Mouse (Mus musculus): ENCODE data around the gene Atcay.

The Atcay gene

GRCm38 (mm10) chr10:81200141-81200540, 30.5 kb downstream of the Atcay start:
- DNase-seq (ENCODE audit: low read depth), result no peak

GRCm38 (mm10) chr10:81198990-81199389, 31.6 kb downstream of the Atcay start:
- no peak for DNase-seq (ENCODE audit: low read depth)

- DNase-seq (ENCODE audit: low read depth), result peak; percentile 92
Observed at GRCm38 (mm10) chr10:81198230-81198629, 32.4 kb downstream of the Atcay start.

- DNase-seq (ENCODE audit: low read depth), result no peak
Observed at GRCm38 (mm10) chr10:81197305-81197704, 33.3 kb downstream of the Atcay start.

GRCm38 (mm10) chr10:81196470-81197065, 34.1 kb downstream of the Atcay start:
- DNase-seq (ENCODE audit: low read depth), result no peak

GRCm38 (mm10) chr10:81195300-81195699, 35.3 kb downstream of the Atcay start:
- DNase-seq (ENCODE audit: low read depth), result peak; percentile 44

DNA sequence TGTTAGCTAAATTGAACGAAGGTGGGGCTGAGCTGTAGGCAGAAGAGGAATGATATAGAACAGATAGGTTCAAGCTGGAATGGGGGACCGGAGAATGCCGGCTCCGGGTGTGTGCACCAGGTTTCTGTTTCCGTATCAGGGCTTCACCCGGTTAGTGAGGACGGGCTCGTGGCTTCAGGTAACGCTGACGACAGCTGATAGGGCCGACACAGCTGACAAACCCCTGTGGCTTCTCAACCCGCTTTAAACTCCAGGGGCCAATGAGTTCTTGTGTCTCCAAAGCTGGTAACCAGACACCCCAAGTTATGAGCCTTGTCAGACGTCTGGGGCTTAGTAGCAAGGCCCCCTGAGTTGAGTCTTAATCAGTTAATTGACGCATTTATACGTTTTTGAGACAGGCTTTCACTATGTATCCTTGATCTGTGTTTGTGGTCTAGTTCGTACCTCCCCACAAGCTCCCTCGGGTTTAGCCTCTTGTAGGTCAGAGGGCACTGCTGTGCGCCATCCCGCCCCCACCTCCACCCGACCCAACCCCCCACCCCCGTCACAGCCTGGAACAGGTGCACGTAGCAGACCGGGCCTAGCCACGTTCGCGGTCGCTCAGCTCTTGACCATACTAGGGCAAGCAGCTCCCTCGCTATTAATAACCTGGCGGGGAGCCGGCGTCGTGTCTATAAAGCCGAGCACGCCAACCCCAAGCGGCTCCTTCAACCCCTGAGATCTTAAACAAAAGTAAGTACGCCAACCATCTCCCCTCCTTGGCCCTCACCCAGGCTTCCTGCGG, 36.5 kb downstream of the Atcay start:
- DNase-seq (ENCODE audit: low read depth), result peak; percentile 85

DNA sequence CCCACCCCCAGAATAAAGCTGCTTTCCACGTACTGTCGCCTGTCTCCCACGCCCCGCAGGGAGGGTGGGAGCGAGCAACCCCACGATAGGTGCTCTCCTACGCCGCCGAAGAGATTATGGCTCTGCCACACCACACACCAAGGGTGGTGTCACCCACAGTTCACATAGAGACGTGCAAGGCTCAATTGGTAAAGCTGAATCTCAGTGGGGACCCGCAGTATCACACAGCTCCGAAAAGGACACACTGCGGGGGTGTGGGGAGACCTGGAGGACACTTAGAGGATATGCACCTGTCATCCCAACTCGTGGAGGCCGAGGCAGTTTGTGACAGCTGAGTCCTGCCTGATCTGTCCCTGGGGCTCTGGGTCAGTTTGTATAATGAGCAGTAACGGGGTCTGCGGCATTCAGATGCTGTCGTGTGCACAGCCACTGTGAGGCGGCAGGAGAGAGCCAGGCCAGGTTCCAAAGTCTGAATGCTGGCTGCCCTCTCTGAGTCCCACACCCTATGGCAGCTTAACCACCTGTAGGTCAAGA, 37.6 kb downstream of the Atcay start:
- no peak for DNase-seq (ENCODE audit: low read depth)

DNA sequence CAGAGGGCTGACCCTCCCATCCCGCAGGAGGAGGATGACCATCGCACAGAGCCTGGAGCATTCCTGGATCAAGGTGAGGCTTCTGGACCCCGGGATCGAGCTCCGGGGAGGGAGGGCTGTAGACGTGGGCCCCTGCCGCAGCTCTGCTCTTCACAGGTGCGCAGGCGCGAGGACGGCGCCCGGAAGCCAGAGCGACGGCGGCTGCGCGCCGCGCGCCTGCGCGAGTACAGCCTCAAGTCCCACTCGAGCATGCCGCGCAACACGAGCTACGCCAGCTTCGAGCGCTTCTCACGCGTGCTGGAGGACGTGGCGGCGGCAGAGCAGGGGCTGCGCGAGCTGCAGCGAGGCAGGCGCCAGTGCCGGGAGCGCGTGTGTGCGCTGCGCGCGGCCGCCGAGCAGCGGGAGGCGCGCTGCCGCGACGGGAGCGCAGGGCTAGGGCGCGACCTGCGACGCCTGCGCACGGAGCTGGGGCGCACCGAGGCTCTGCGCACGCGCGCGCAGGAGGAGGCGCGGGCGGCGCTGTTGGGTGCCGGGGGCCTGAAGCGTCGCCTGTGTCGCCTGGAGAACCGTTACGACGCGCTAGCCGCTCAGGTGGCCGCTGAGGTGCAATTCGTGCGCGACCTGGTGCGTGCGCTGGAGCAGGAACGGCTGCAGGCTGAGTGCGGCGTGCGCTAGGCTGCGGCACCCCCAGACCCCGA, 38.2 kb downstream of the Atcay start:
- peak; percentile 93 for DNase-seq (ENCODE audit: low read depth)

GRCm38 (mm10) chr10:81191342-81191982, 39.2 kb downstream of the Atcay start:
- DNase-seq (ENCODE audit: low read depth), result no peak

DNA sequence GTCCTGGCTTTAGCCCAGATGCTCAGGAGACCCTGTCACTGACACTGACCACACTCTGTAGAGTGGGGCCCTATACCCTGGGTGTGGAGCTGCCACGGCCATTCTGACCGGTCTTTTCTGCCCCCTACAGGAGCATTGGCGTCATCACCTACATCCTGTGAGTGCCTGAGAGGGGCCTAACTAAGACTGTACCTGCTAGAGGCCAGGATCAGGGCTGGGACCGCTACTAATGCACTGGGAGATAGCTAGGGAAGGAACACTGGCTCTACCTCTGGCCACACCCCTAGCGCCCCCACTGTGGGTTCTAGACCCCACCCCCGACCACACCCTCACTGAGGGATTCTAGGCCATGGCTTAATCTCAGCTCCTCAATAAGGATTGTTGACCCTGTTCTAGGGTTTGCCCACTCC, 39.7 kb downstream of the Atcay start:
- peak; percentile 54 for DNase-seq (ENCODE audit: low read depth)

- DNase-seq (ENCODE audit: low read depth), result peak; percentile 66
Observed at GRCm38 (mm10) chr10:81190236-81190911, 40.3 kb downstream of the Atcay start.

GRCm38 (mm10) chr10:81189821-81190220, 40.8 kb downstream of the Atcay start:
- DNase-seq (ENCODE audit: low read depth), result no peak

DNA sequence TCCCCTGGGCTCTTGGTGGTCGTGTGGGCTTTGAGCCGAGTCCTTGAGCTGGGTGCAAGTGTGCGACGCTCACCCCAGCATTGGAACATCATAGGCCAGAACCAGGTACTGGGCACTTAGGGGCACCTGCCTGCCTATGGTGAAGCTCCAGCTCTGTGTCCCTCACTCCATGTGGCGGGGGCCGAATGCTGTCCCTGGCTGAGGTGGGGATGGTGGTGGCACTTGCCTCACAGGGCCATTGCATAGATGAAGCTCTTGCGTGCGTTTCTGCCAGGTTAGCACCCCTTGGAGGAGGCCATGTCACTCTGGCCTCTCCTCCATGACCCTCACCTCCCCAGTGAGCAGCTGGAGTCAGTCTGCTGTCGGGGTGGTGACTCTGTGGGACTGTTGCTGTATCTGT, 43.5 kb downstream of the Atcay start:
- no peak for DNase-seq (ENCODE audit: low read depth)

DNA sequence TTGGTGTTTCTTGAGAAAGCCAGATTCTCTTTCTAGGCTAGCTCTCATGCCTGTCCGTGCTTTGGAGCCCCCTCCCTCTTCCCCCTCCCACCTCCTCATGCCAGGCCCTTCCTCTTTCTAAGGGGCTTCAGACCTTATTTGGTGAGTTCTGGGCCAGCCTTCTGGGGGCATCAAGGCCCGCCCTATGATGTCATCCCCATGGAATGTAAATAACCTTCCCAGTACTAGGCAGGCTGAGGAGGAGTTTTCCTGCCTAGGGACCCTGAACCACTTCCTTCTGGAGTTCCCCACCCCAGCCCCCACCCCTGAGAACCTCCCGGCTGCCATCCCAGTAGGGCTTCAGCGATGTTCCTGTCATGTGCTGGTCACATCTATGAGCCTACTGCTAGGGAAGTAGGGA, 45.9 kb downstream of the Atcay start:
- no peak for DNase-seq (ENCODE audit: low read depth)

DNA sequence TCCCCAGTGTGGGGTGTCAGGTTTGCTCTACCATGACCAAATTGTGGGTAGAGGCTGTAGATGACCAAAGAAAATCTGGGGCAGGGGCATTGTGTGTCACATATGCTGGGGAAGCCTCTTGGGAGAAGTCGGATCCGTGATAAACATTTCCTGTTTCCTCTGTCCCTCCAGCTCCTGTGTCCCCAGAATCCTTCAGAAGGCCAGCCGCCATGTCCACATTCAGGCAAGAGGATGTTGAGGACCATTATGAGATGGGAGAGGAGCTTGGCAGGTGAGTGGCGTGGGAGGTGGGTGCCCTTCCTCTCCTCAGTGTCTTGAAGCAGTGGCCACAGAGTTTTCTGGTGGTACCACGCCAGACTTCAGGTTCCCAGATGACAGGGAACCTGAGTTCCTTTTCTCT, 46.8 kb downstream of the Atcay start, which contains the start of gene 4930442H23Rik:
TSS of gene 4930442H23Rik (minus strand) at position 45 of the 400 bp plus-strand sequence.
- no peak for DNase-seq (ENCODE audit: low read depth)

- DNase-seq (ENCODE audit: low read depth), result peak; percentile 100
Observed at GRCm38 (mm10) chr10:81182336-81183333, 48.0 kb downstream of the Atcay start, which contains the start of gene Dapk3. Gene Dapk3 (plus strand): TSS chr10:81183005.

DNA sequence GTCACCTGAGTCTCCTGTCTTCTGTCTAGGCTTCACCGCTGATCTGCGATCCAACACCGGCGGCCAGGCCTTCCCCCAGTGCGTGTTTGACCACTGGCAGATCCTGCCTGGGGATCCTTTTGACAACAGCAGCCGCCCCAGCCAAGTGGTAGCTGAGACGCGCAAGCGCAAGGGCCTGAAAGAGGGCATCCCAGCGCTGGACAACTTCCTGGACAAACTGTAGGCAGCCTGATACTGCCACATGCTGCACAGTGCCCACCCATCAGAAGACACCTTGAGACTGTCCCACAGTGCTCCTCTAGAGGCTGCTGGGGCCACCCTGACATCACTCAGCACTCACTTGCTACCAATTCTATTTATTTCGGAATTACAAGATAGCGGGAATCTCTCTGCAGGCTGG, 48.8 kb downstream of the Atcay start:
- DNase-seq (ENCODE audit: low read depth), result peak; percentile 37

DNA sequence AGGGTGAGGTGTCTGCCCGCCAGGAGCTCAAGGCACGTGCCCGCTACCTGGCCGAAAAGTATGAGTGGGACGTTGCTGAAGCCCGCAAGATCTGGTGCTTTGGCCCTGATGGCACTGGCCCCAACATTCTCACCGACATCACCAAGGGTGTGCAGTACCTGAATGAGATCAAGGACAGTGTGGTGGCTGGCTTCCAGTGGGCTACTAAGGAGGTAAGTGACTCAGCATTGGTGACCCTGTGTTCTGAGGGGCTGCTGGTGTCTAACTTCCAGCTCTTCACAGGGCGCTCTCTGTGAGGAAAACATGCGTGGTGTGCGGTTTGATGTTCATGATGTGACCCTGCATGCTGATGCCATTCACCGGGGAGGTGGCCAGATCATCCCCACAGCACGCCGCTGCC, 49.7 kb downstream of the Atcay start:
- peak; percentile 31 for DNase-seq (ENCODE audit: low read depth)
